Mouse (Mus musculus): ENCODE results near the gene Ifna16. TPM values are rescaled to one million over a fixed set of nuclear protein-coding genes. Genes with fewer than 3 reads are reported as not detected.

Gene Ifna16
- polyA plus RNA-seq, 1 experiment from 2014 or later, result not detected

DNA sequence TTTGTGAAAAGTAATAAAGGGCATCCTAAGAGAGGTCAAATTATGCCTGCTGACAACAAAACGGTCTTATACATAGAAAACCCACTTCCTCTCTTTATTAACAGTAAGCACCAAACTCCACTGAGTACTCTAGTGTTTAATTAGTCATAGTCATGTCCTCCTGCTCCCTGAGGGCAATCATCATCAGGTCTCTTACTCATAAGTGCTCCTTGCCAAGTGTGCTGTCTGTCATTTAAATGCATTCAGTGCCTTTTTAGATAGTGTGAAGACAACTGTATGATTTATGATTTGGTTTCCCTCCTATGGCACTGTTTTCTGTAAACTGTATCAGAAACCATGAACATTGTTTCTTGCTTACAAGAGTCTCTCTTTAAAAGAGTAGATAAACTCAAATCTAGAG lies 37.6 kb upstream of the Ifna16 start:
- WGBS, result 56% methylated on average over 1 of the region's 1 CpGs
- DNase-seq (ENCODE audit: low spot score), result no peak
- ATAC-seq (ENCODE audit: low FRiP score, low TSS enrichment), result no peak
- Histone ChIP-seq H3K4me2 (replicated peaks; ENCODE audit: low read depth) (no peak overlapping the region), H3K27me3 (ENCODE audit: control insufficient read depth, insufficient read depth, low read length) (no peaks in the 10 kb centered on the region), H3K27ac (replicated peaks) (no peak overlapping the region), H3K9ac (ENCODE audit: low read length) (no peak overlapping the region), H3K4me1 (replicated peaks; ENCODE audit: control insufficient read depth, insufficient read depth) (no peaks in the 10 kb centered on the region), H3K9me3 (ENCODE audit: control insufficient read depth, low read length) (no peaks in the 10 kb centered on the region), H3K4me3 (ENCODE audit: low read depth, low read length) (no peak overlapping the region), H3K36me3 (ENCODE audit: control insufficient read depth, insufficient read depth, low read length) (peaks cover 4% of the 10 kb centered on the region; the same call in 1 of the 2 replicates)
- TF ChIP-seq CTCF (IDR thresholded peaks at IDR 0.05; ENCODE audit: low read depth), result no peak
- TF ChIP-seq EP300 (optimal IDR thresholded peaks at IDR 0.05), result no peak

DNA sequence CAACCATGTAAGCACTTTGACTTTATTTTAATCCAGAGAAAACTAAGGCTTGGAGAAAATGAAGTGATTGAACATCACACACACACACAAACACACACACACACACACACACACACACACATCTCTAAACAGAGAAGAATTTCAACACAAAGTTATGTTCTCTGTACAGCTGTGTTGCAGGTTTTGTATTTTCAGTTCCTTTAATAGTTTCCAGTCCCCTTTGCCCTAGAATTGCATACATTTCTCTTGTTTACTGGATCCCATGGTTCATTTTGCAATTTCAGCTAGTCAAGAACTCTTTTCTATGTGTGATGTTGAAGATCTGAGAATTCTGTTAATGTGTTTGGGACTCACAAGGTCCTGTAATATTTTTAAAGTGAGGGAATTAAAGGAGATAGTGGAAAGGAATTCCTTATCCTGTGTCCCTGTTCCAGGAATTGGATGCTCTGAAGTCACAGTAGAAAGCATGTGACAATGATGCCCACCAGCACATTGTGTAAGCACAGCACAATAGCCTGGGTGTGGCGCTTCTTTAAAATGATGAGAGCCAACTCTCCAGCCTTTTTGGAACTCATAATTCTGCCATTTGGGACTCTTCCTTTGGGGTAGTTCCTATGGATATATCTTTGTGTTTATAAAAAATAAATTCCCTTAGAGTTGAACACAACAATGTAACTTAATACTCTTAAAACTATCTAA lies 30.6 kb upstream of the Ifna16 start:
- Histone ChIP-seq H3K9ac (ENCODE audit: low read length) (no peak overlapping the region), H3K4me3 (ENCODE audit: low read depth, low read length) (no peak overlapping the region), H3K27ac (replicated peaks) (no peak overlapping the region), H3K36me3 (ENCODE audit: control insufficient read depth, insufficient read depth, low read length) (peaks cover 4% of the 10 kb centered on the region; the same call in 1 of the 2 replicates), H3K4me1 (replicated peaks; ENCODE audit: control insufficient read depth, insufficient read depth) (no peaks in the 10 kb centered on the region), H3K4me2 (replicated peaks; ENCODE audit: low read depth) (no peak overlapping the region), H3K27me3 (ENCODE audit: control insufficient read depth, insufficient read depth, low read length) (no peaks in the 10 kb centered on the region), H3K9me3 (ENCODE audit: control insufficient read depth, low read length) (no peaks in the 10 kb centered on the region)
- DNase-seq (ENCODE audit: low spot score) (no peak), ATAC-seq (ENCODE audit: low FRiP score, low TSS enrichment) (no peak)
- TF ChIP-seq EP300 (optimal IDR thresholded peaks at IDR 0.05) (no peak), CTCF (IDR thresholded peaks at IDR 0.05; ENCODE audit: low read depth) (no peak)
- 89% methylated on average over 1 of the region's 1 CpGs for WGBS

- Histone ChIP-seq H3K9ac (ENCODE audit: low read length) (no peak overlapping the region), H3K4me2 (replicated peaks; ENCODE audit: low read depth) (no peak overlapping the region), H3K9me3 (ENCODE audit: control insufficient read depth, low read length) (no peaks in the 10 kb centered on the region), H3K4me1 (replicated peaks; ENCODE audit: control insufficient read depth, insufficient read depth) (no peaks in the 10 kb centered on the region), H3K36me3 (ENCODE audit: control insufficient read depth, insufficient read depth, low read length) (peaks cover 4% of the 10 kb centered on the region; the same call in 1 of the 2 replicates), H3K27me3 (ENCODE audit: control insufficient read depth, insufficient read depth, low read length) (no peaks in the 10 kb centered on the region), H3K4me3 (ENCODE audit: low read depth, low read length) (no peak overlapping the region), H3K27ac (replicated peaks) (no peak overlapping the region)
- ATAC-seq (ENCODE audit: low FRiP score, low TSS enrichment) (no peak), DNase-seq (ENCODE audit: low spot score) (no peak)
- TF ChIP-seq EP300 (optimal IDR thresholded peaks at IDR 0.05), result no peak
- no peak for TF ChIP-seq CTCF (IDR thresholded peaks at IDR 0.05; ENCODE audit: low read depth)
- WGBS, result 37% methylated on average over 3 of the region's 3 CpGs
Measured at GRCm38 (mm10) chr4:88705924-88706323, 29.2 kb upstream of the Ifna16 start.

- H3K4me1 ChIP-seq (replicated peaks; ENCODE audit: control insufficient read depth, insufficient read depth), result no peaks in the 10 kb centered on the region
- no peaks in the 10 kb centered on the region for H3K27me3 ChIP-seq (ENCODE audit: control insufficient read depth, insufficient read depth, low read length)
- no peak for ATAC-seq (ENCODE audit: low FRiP score, low TSS enrichment)
- no peak overlapping the region for H3K9ac ChIP-seq (ENCODE audit: low read length)
- DNase-seq (ENCODE audit: low spot score), result no peak
- no peak overlapping the region for H3K4me2 ChIP-seq (replicated peaks; ENCODE audit: low read depth)
- no peak overlapping the region for H3K4me3 ChIP-seq (ENCODE audit: low read depth, low read length)
- no peak overlapping the region for H3K27ac ChIP-seq (replicated peaks)
- 70% methylated on average over 1 of the region's 1 CpGs for WGBS
- no peaks in the 10 kb centered on the region for H3K9me3 ChIP-seq (ENCODE audit: control insufficient read depth, low read length)
- H3K36me3 ChIP-seq (ENCODE audit: control insufficient read depth, insufficient read depth, low read length), result no peaks in the 10 kb centered on the region
- TF ChIP-seq EP300 (optimal IDR thresholded peaks at IDR 0.05) (no peak), CTCF (IDR thresholded peaks at IDR 0.05; ENCODE audit: low read depth) (no peak)
Measured at GRCm38 (mm10) chr4:88699301-88699700, 22.6 kb upstream of the Ifna16 start.

GRCm38 (mm10) chr4:88698781-88699180 lies 22.1 kb upstream of the Ifna16 start:
- Histone ChIP-seq H3K9me3 (ENCODE audit: control insufficient read depth, low read length) (no peaks in the 10 kb centered on the region), H3K27ac (replicated peaks) (no peak overlapping the region), H3K4me2 (replicated peaks; ENCODE audit: low read depth) (no peak overlapping the region), H3K9ac (ENCODE audit: low read length) (no peak overlapping the region), H3K4me3 (ENCODE audit: low read depth, low read length) (no peak overlapping the region), H3K27me3 (ENCODE audit: control insufficient read depth, insufficient read depth, low read length) (no peaks in the 10 kb centered on the region), H3K4me1 (replicated peaks; ENCODE audit: control insufficient read depth, insufficient read depth) (no peaks in the 10 kb centered on the region), H3K36me3 (ENCODE audit: control insufficient read depth, insufficient read depth, low read length) (no peaks in the 10 kb centered on the region)
- no peak for DNase-seq (ENCODE audit: low spot score)
- WGBS, result 76% methylated on average over 5 of the region's 5 CpGs
- ATAC-seq (ENCODE audit: low FRiP score, low TSS enrichment), result no peak
- TF ChIP-seq CTCF (IDR thresholded peaks at IDR 0.05; ENCODE audit: low read depth) (no peak), EP300 (optimal IDR thresholded peaks at IDR 0.05) (no peak)

- WGBS, result 80% methylated on average over 4 of the region's 4 CpGs
- no peak for TF ChIP-seq EP300 (optimal IDR thresholded peaks at IDR 0.05)
- TF ChIP-seq CTCF (IDR thresholded peaks at IDR 0.05; ENCODE audit: low read depth), result no peak
Measured at GRCm38 (mm10) chr4:88697753-88698152, 21.0 kb upstream of the Ifna16 start.

More at GRCm38 (mm10) chr4:88697753-88698152, 21.0 kb upstream of the Ifna16 start:
- Histone ChIP-seq H3K4me2 (replicated peaks; ENCODE audit: low read depth) (no peak overlapping the region), H3K9me3 (ENCODE audit: control insufficient read depth, low read length) (no peaks in the 10 kb centered on the region), H3K4me1 (replicated peaks; ENCODE audit: control insufficient read depth, insufficient read depth) (no peaks in the 10 kb centered on the region), H3K36me3 (ENCODE audit: control insufficient read depth, insufficient read depth, low read length) (no peaks in the 10 kb centered on the region), H3K9ac (ENCODE audit: low read length) (no peak overlapping the region), H3K27ac (replicated peaks) (no peak overlapping the region), H3K27me3 (ENCODE audit: control insufficient read depth, insufficient read depth, low read length) (no peaks in the 10 kb centered on the region), H3K4me3 (ENCODE audit: low read depth, low read length) (no peak overlapping the region)
- no peak for DNase-seq (ENCODE audit: low spot score)
- ATAC-seq (ENCODE audit: low FRiP score, low TSS enrichment), result no peak
